Mouse (Mus musculus) CH12.LX (cell line): ENCODE measurements at regions not wholly inside any gene's neighbourhood (a gene's known extent, or its start where the extent isn't known, plus 50 kb on each side); places are given as distances from the start of the nearest gene placed in this dataset.

Experiments
- DNase-seq: peaks from one replicate; pipeline ENCODE4 v3.0.0-alpha.2; 2013; ENCODE audit errors: extremely low read depth
- H3K27ac ChIP-seq: 2 replicates; pipeline ENCODE4 v1.5.1; 2012; ENCODE audit warnings: low read depth, mild to moderate bottlenecking, control low read depth, moderate library complexity; ENCODE audit not compliant: insufficient read depth
- H3K27me3 ChIP-seq: replicated peaks from 2 replicates; pipeline ENCODE3; 2012; ENCODE audit warnings: inconsistent platforms
- H3K36me3 ChIP-seq, 2 experiments: replicated peaks in 1 of 2; 2 replicates each; pipeline versions ENCODE3 to v1.6.1; 2012; ENCODE audit warnings: inconsistent platforms in 1 of 2, low read length in 1 of 2, mild to moderate bottlenecking in 1 of 2, mixed read lengths in 1 of 2, moderate library complexity in 1 of 2; ENCODE audit not compliant: control insufficient read depth in 1 of 2, insufficient read depth in 1 of 2
- H3K4me1 ChIP-seq, 2 experiments: 2 replicates each; pipeline ENCODE4 v1.6.1; 2012; ENCODE audit warnings: inconsistent platforms in 1 of 2, moderate library complexity in 1 of 2; ENCODE audit not compliant: insufficient read depth in 2 of 2, control insufficient read depth in 1 of 2
- H3K4me2 ChIP-seq: 2 replicates; pipeline ENCODE4 v1.6.1; 2012; ENCODE audit warnings: low read depth, mild to moderate bottlenecking, control low read depth; ENCODE audit not compliant: poor library complexity, insufficient read depth, severe bottlenecking
- H3K4me3 ChIP-seq, 3 experiments: fragments of 150-350 bp in 1 of 3; sonication (generic) in 1 of 3; replicated peaks in 1 of 3; 2 replicates each; pipeline versions ENCODE3 to v1.5.1; 2011 to 2012; ENCODE audit warnings: low read depth in 2 of 3, low read length in 2 of 3, mild to moderate bottlenecking in 2 of 3, moderate library complexity in 2 of 3, control low read depth in 1 of 3, improper control_type of control experiment in 1 of 3, inconsistent platforms in 1 of 3, mixed read lengths in 1 of 3; ENCODE audit not compliant: poor library complexity in 1 of 3
- H3K79me2 ChIP-seq: replicated peaks from 2 replicates; pipeline ENCODE4 v1.6.1; 2012; ENCODE audit warnings: mild to moderate bottlenecking, moderate library complexity; ENCODE audit not compliant: control insufficient read depth, poor library complexity, insufficient read depth, severe bottlenecking; ENCODE audit errors: extremely low read depth
- H3K9ac ChIP-seq: 2 replicates; pipeline ENCODE4 v1.6.1; 2012; ENCODE audit warnings: low read depth, mild to moderate bottlenecking, control low read depth, moderate library complexity; ENCODE audit not compliant: insufficient read depth
- H3K9me3 ChIP-seq: replicated peaks from 2 replicates; pipeline ENCODE3; 2012; ENCODE audit warnings: low read length, inconsistent platforms, mixed read lengths
- BHLHE40 ChIP-seq: IDR thresholded peaks from 2 replicates; pipeline ENCODE4 v1.6.1; 2011; ENCODE audit warnings: mild to moderate bottlenecking, low read depth, low read length, improper control_type of control experiment
- CHD1 ChIP-seq: IDR thresholded peaks from 2 replicates; pipeline ENCODE4 v1.6.1; 2012; ENCODE audit warnings: low read depth, low read length, improper control_type of control experiment, inconsistent platforms
- E2F4 ChIP-seq: IDR thresholded peaks from 2 replicates; pipeline ENCODE4 v1.6.1; 2011; ENCODE audit warnings: low read depth, low read length, improper control_type of control experiment; ENCODE audit not compliant: insufficient replicate concordance
- ELF1 ChIP-seq: IDR thresholded peaks from 2 replicates; pipeline ENCODE4 v1.6.1; 2014; ENCODE audit warnings: low read depth, mild to moderate bottlenecking, inconsistent platforms, low read length, improper control_type of control experiment
- EP300 ChIP-seq: IDR thresholded peaks from 2 replicates; pipeline ENCODE4 v1.6.1; 2011; ENCODE audit warnings: low read length, improper control_type of control experiment
- ETS1 ChIP-seq: conservative IDR thresholded peaks from 2 replicates; pipeline ENCODE4 v1.6.1; 2012; ENCODE audit warnings: low read depth, mild to moderate bottlenecking, inconsistent platforms, low read length, improper control_type of control experiment, moderate library complexity
- GABPA ChIP-seq: IDR thresholded peaks from 2 replicates; pipeline ENCODE4 v1.6.1; 2012; ENCODE audit warnings: low read depth, low read length, improper control_type of control experiment, inconsistent platforms; ENCODE audit not compliant: insufficient replicate concordance
- HCFC1 ChIP-seq: IDR thresholded peaks from 2 replicates; pipeline ENCODE4 v1.6.1; 2012; ENCODE audit warnings: low read depth, mild to moderate bottlenecking, inconsistent platforms, low read length, improper control_type of control experiment
- IRF4 ChIP-seq: IDR thresholded peaks from 2 replicates; pipeline ENCODE4 v1.6.1; 2014; ENCODE audit warnings: low read depth, mild to moderate bottlenecking, inconsistent platforms, low read length, improper control_type of control experiment
- JUND ChIP-seq: conservative IDR thresholded peaks from 2 replicates; pipeline ENCODE4 v1.6.1; 2011; ENCODE audit warnings: low read depth, low read length, improper control_type of control experiment
- MXI1 ChIP-seq: IDR thresholded peaks from 2 replicates; pipeline ENCODE4 v1.6.1; 2011; ENCODE audit warnings: mild to moderate bottlenecking, low read depth, low read length, improper control_type of control experiment
- PAX5 ChIP-seq: IDR thresholded peaks from 2 replicates; pipeline ENCODE4 v1.6.1; 2012; ENCODE audit warnings: low read length, inconsistent platforms, mixed read lengths
- RCOR1 ChIP-seq: conservative IDR thresholded peaks from 2 replicates; pipeline ENCODE4 v1.6.1; 2012; ENCODE audit warnings: low read depth, mild to moderate bottlenecking, inconsistent platforms, low read length, improper control_type of control experiment
- SIN3A ChIP-seq: IDR thresholded peaks from 2 replicates; pipeline ENCODE4 v1.6.1; 2012; ENCODE audit warnings: low read length, improper control_type of control experiment, inconsistent platforms
- TBP ChIP-seq: conservative IDR thresholded peaks from 2 replicates; pipeline ENCODE4 v1.6.1; 2011; ENCODE audit warnings: low read depth, low read length, improper control_type of control experiment
- TCF12 ChIP-seq: IDR thresholded peaks from 2 replicates; pipeline ENCODE4 v1.6.1; 2014; ENCODE audit warnings: low read depth, mild to moderate bottlenecking, inconsistent platforms, low read length, improper control_type of control experiment
- UBTF ChIP-seq: IDR thresholded peaks from 2 replicates; pipeline ENCODE4 v1.6.1; 2012; ENCODE audit warnings: low read depth, mild to moderate bottlenecking, inconsistent platforms, low read length, improper control_type of control experiment, moderate library complexity
- USF2 ChIP-seq: conservative IDR thresholded peaks from 2 replicates; pipeline ENCODE4 v1.6.1; 2011; ENCODE audit warnings: low read depth, low read length, improper control_type of control experiment
- ZKSCAN1 ChIP-seq: IDR thresholded peaks from 2 replicates; pipeline ENCODE4 v1.6.1; 2012; ENCODE audit warnings: low read depth, inconsistent platforms, low read length, improper control_type of control experiment, borderline replicate concordance
- dilution Hi-C: fragments of 300-500 bp; cut with MboI; formaldehyde crosslinking; loops from 2 replicates; pipeline ENCODE4 v1.14.3; 2020; ENCODE audit warnings: low sequenced_read_pairs; ENCODE audit not compliant: extremely low pct_unique_long_range_greater_than_20kb, extremely low pct_ligation_motif_present
- in situ Hi-C: fragments of 300-500 bp; cut with MboI; formaldehyde crosslinking; loops from 3 replicates; pipeline ENCODE4 v1.14.3; 2019; ENCODE audit warnings: low sequenced_read_pairs, low pct_ligation_motif_present, low pct_unique_long_range_greater_than_20kb, mixed read lengths

DNA sequence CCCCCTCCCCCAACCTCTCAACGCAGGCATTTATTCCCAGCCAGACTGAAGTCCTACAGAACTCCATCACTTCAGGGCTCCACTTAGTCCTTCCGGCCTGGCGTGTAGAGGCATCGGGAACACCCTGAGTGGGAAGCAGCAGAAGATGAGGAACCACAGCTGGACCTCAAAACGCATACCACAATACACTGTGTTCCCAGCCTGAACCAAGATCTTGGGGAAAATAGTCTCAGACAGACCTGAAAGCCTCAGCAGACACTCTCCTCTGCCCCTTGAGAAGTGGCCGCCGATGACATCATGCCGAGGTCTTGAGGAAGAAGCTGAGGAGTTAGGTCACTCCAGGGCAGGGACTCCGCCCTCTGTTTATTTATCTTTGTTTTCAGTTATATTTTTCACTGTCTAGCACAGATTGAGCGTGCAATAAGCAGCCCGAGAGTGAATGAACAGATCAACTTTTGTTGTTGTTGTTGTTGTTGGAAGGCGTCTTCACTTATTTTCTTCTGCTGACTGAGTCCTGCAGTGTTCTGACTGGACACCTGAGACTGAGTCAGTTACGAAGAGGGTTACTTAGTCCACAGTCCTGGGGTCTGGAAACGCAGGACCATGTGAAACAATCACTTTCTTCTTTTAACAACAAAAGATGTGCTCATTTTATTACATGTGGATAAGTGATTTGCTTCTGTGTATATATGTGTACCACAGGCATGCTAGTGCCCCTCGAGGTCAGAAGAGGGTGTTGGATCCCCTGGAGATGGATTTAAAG lies 88.3 kb upstream of the Habp2 start:
- H3K27me3 ChIP-seq = peaks cover 75% of the 10 kb centered on the region
- H3K79me2 ChIP-seq = no peaks in the 10 kb centered on the region
- no peaks in the 10 kb centered on the region for H3K36me3 ChIP-seq
- no peak for DNase-seq
- no peaks in the 10 kb centered on the region for H3K4me1 ChIP-seq
- in situ Hi-C loops (no loop called here), dilution Hi-C loops (no loop called here)
- H3K4me3 ChIP-seq = no peak overlapping the region
- H3K4me2 ChIP-seq = no peak overlapping the region
- H3K9ac ChIP-seq = no peak overlapping the region
- H3K9me3 ChIP-seq = no peaks in the 10 kb centered on the region
- no peak for TF ChIP-seq RCOR1
- no peak for TF ChIP-seq IRF4
- no peak for TF ChIP-seq ZKSCAN1
- no peak for TF ChIP-seq ETS1
- no peak for TF ChIP-seq JUND
- TF ChIP-seq GABPA = no peak
- TF ChIP-seq CHD1 = no peak
- TF ChIP-seq ELF1 = no peak
- no peak for TF ChIP-seq EP300
- no peak for TF ChIP-seq HCFC1
- TF ChIP-seq UBTF = no peak
- no peak for TF ChIP-seq USF2
- no peak for TF ChIP-seq TCF12
- TF ChIP-seq MXI1 = no peak
- TF ChIP-seq SIN3A = no peak
- TF ChIP-seq E2F4 = no peak
- TF ChIP-seq PAX5 = no peak
- no peak for TF ChIP-seq TBP
- H3K27ac ChIP-seq = no peak overlapping the region

DNA sequence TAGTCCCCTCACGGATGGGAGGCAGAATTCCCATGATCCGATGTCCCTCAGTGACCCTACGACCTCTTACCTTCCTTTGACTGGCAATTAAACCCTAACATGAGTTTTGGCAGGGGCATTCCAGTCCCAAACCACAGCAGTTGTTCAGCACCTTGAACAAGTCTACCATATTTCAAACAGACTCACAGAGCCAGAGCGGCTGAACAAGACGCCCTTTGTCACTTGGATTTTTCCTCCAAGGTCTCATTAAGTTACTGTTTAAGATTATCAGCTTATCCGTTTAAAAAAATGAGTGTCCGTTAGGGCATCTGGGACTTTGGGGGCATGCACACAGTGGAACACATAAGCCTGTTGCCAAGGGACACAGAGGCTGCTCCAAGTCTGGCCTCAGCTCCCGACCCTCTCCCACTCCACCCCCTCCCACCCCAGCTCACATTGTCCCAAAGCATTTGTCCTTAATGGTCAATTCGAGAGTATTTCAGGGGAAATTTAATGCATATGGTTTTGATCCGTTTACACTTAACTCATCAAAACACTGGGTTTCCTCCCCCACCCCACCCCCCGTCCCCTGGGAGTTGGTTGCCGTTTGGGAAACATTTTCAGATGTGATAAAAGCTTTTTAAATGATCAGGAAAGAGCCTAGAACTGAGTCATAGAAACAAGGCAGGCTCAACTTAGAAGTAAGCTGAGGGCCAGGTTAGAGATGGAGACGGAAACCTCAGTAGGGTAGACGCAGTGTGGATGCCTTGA lies 87.4 kb upstream of the Habp2 start:
- Histone ChIP-seq H3K79me2 (no peaks in the 10 kb centered on the region), H3K4me3 (no peak overlapping the region), H3K9ac (no peak overlapping the region), H3K4me2 (no peak overlapping the region), H3K4me1 (no peaks in the 10 kb centered on the region), H3K9me3 (no peaks in the 10 kb centered on the region), H3K27ac (no peak overlapping the region), H3K36me3 (no peaks in the 10 kb centered on the region), H3K27me3 (peaks cover 72% of the 10 kb centered on the region)
- dilution Hi-C loops = no loop called here
- in situ Hi-C loops = no loop called here
- DNase-seq = no peak
- no peak for TF ChIP-seq BHLHE40
